In genomic region chr14:33424124-33424523, GRCm38 (mm10) we compare ENCODE assay signal across 25 mouse cellular contexts. TPM values are rescaled to one million over a fixed set of nuclear protein-coding genes. Genes with fewer than 3 reads are reported as not detected.
"Had no signal": no experiment of that assay in that cellular context is flagged by ENCODE, and none has a peak within 500 bp of the region (broad histone marks: within the 10 kb centered on the region; RNA-seq: fewer than 3 reads in every experiment).

No protein-coding gene starts in this region.

- H3K4me1 ChIP-seq: limb, embryonic 10.5 days; limb, embryonic 13.5 days; midbrain, embryonic 10.5 days; midbrain, embryonic 13.5 days; neural tube, embryonic 13.5 days; stomach, embryonic 15.5 days had no signal

- DNase-seq: kidney, adult 9 months; kidney, postnatal 14 days; kidney, postnatal 4 days; liver, embryonic 13.5 days; lung, adult 2 months; lung, postnatal 14 days; lung, postnatal 4 days; retina, postnatal 1 day; right cerebral cortex, postnatal 25 days; spleen, adult 18-20 months; thymus, postnatal 25 days had no signal

- H3K9me3 ChIP-seq: limb, embryonic 10.5 days; limb, embryonic 13.5 days; liver, embryonic 13.5 days; midbrain, embryonic 10.5 days; midbrain, embryonic 13.5 days; neural tube, embryonic 13.5 days; stomach, embryonic 15.5 days had no signal

- H3K27me3 ChIP-seq: limb, embryonic 13.5 days; liver, embryonic 13.5 days; megakaryocyte, embryonic 14.5 days; midbrain, embryonic 13.5 days; neural tube, embryonic 13.5 days; stomach, embryonic 15.5 days had no signal

- H3K9ac ChIP-seq: limb, embryonic 13.5 days; liver, embryonic 13.5 days; midbrain, embryonic 13.5 days; neural tube, embryonic 13.5 days; stomach, embryonic 15.5 days had no signal

- H3K27ac ChIP-seq: limb, embryonic 10.5 days; limb, embryonic 13.5 days; liver, embryonic 13.5 days; midbrain, embryonic 10.5 days; midbrain, embryonic 13.5 days; neural tube, embryonic 13.5 days; stomach, embryonic 15.5 days had no signal

- H3K4me2 ChIP-seq: limb, embryonic 13.5 days; liver, embryonic 13.5 days; midbrain, embryonic 13.5 days; neural tube, embryonic 13.5 days; stomach, embryonic 15.5 days had no signal

- ATAC-seq: midbrain, embryonic 13.5 days; midbrain, embryonic 16.5 days had no signal

- H3K36me3 ChIP-seq: limb, embryonic 10.5 days; limb, embryonic 13.5 days; liver, embryonic 13.5 days; midbrain, embryonic 13.5 days; neural tube, embryonic 13.5 days; stomach, embryonic 15.5 days had no signal

- H3K4me3 ChIP-seq: limb, embryonic 10.5 days; limb, embryonic 13.5 days; liver, embryonic 13.5 days; megakaryocyte, embryonic 14.5 days; midbrain, embryonic 10.5 days; midbrain, embryonic 13.5 days; myocyte; neural tube, embryonic 13.5 days; stomach, embryonic 15.5 days had no signal

RNA-seq across cellular contexts. Expression of gene Frmpd2, which starts 47.4 kb away (rescaled TPM):
- total RNA-seq: liver, adult 2 months; monocyte, adult 5-6 weeks; neutrophil, adult 5-6 weeks had no signal
- polyA plus RNA-seq: limb, embryonic 10.5 days; limb, embryonic 13.5 days; liver, adult 2 months; liver, embryonic 13.5 days; liver, embryonic 16.5 days; midbrain, embryonic 10.5 days; myocyte; neural tube, embryonic 13.5 days; thymus, postnatal 0 days had no signal
